Mouse (Mus musculus) liver, embryonic 14 days (tissue): Measurements from ENCODE around the gene Ankfn1. TPM values are rescaled to one million over a fixed set of nuclear protein-coding genes. Genes with fewer than 3 reads are reported as not detected.

Experiments used
- polyA plus RNA-seq: library from polyadenylated mRNA; depleted of rRNA; stranded (reverse); fragments of >200 nt; gene quantifications from 2 replicates; pipeline ENCODE4 v1.2.3, GENCODE M21; 2012; rRNA removed

The Ankfn1 gene
- not detected in 2 replicates for polyA plus RNA-seq

GRCm38 (mm10) chr11:89777431-89777830 is at the start of gene Ankfn1:
TSS of gene Ankfn1 (minus strand) at chr11:89777653.

Other genes starting within 250 kb of the Ankfn1 start
- gene Pctp, start 225.2 kb upstream of the Ankfn1 start, polyA plus RNA-seq: 4.8 and 5.4 TPM in 2 replicates